In the genomic region with DNA sequence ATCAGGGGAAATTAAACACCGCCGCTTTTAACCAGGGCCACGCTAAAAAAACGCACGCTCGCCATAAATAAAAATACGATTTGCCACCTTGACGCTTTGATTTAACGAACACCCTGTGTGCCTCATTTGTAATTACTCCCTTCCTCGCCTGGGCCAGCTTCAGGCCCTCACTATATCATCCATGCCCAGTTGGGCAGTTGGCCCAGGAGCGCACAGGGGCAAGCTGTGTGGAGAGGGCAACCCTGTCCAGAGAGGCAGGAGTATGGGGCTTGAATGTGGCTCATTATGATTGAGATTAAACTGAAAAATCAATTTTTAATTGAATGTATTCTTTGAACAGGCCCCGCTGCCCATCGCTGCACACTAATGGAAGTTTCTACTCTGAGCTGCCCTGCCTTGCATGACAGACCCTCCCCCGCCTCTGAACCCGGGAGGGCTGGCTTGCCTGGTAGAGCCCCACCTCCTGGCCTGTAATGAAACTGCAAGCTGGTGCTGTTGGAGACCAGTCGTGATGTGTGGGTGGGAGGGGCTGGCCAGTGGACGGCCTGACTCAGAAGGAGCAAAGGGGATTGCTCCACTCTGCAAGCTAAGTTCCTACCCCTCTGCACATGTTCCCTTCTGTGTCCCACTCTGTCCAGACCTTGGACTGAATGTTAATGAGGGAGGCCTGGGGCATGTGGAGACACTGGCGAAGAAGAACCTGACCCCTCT, we compare ENCODE assay signal across 9 mouse cellular contexts. TPM values are rescaled to one million over a fixed set of nuclear protein-coding genes. Genes with fewer than 3 reads are reported as not detected.
DNase-seq lines count a peak whose midpoint lies in the region; ATAC-seq lines count a peak whose summit lies in the region.
"Had no signal": no experiment of that assay in that cellular context is flagged by ENCODE, and none has a peak within 500 bp of the region (broad histone marks: within the 10 kb centered on the region; RNA-seq: fewer than 3 reads in every experiment).

No protein-coding gene starts in this region.

- no peak overlapping the region for H3K9ac ChIP-seq in midbrain, embryonic 14.5 days (replicated peaks; ENCODE audit: low read length)
- no peak overlapping the region for H3K9ac ChIP-seq in midbrain, embryonic 16.5 days (ENCODE audit: low read depth, low read length)
- H3K9ac ChIP-seq in kidney, embryonic 15.5 days = no peak overlapping the region
- no peak overlapping the region for H3K9ac ChIP-seq in neural tube, embryonic 11.5 days (ENCODE audit: low read length)
- H3K9ac ChIP-seq: midbrain, embryonic 12.5 days had no signal

- no peaks in the 10 kb centered on the region for H3K27me3 ChIP-seq in midbrain, embryonic 14.5 days (ENCODE audit: control insufficient read depth, insufficient read depth, low read length)
- H3K27me3 ChIP-seq in midbrain, embryonic 16.5 days (ENCODE audit: control insufficient read depth, insufficient read depth, low read depth, low read length) = no peaks in the 10 kb centered on the region
- 0 out of 2 replicates have a peak, but pooled peaks cover 4% of the 10 kb centered on the region for H3K27me3 ChIP-seq in kidney, embryonic 15.5 days
- no peaks in the 10 kb centered on the region for H3K27me3 ChIP-seq in neural tube, embryonic 11.5 days (ENCODE audit: control insufficient read depth, insufficient read depth, low read length)
- H3K27me3 ChIP-seq: midbrain, embryonic 12.5 days had no signal

- H3K4me2 ChIP-seq in midbrain, embryonic 14.5 days (ENCODE audit: low read length) = no peak overlapping the region
- no peak overlapping the region for H3K4me2 ChIP-seq in midbrain, embryonic 16.5 days (ENCODE audit: low read length)
- no peak overlapping the region for H3K4me2 ChIP-seq in kidney, embryonic 15.5 days
- H3K4me2 ChIP-seq in neural tube, embryonic 11.5 days (ENCODE audit: low read depth) = no peak overlapping the region
- H3K4me2 ChIP-seq: midbrain, embryonic 12.5 days had no signal

- H3K9me3 ChIP-seq in midbrain, embryonic 14.5 days (ENCODE audit: control insufficient read depth, low read length) = no peaks in the 10 kb centered on the region
- no peaks in the 10 kb centered on the region for H3K9me3 ChIP-seq in midbrain, embryonic 16.5 days (replicated peaks; ENCODE audit: control insufficient read depth, low read length, poor library complexity, severe bottlenecking)
- no peaks in the 10 kb centered on the region for H3K9me3 ChIP-seq in kidney, embryonic 15.5 days (replicated peaks)
- H3K9me3 ChIP-seq in neural tube, embryonic 11.5 days (ENCODE audit: control insufficient read depth, low read length) = no peaks in the 10 kb centered on the region
- H3K9me3 ChIP-seq: midbrain, embryonic 12.5 days had no signal

- no peak for ATAC-seq in midbrain, embryonic 14.5 days (ENCODE audit: low FRiP score, low TSS enrichment)
- no peak for ATAC-seq in midbrain, embryonic 16.5 days
- ATAC-seq in kidney, embryonic 15.5 days (replicated peaks; ENCODE audit: low FRiP score) = peak; percentile 55
- ATAC-seq in neural tube, embryonic 11.5 days (ENCODE audit: insufficient read depth, low FRiP score, low TSS enrichment) = peak; percentile 60; the same call in 1 of the 2 replicates

- DNase-seq in cerebellum, postnatal 10 days = peak; percentile 84
- DNase-seq in cerebellum, adult 8-10 months = no peak
- DNase-seq in midbrain, embryonic 14.5 days = peak; percentile 75
- peak; percentile 85 for DNase-seq in embryo, embryonic 11 days
- DNase-seq in neural tube, embryonic 11.5 days (ENCODE audit: low spot score) = peak; percentile 78
- no peak for DNase-seq in left cerebral cortex, adult 11 months (ENCODE audit: low spot score)

- no peak overlapping the region for H3K4me3 ChIP-seq in midbrain, embryonic 14.5 days (replicated peaks; ENCODE audit: low read depth, low read length)
- H3K4me3 ChIP-seq in midbrain, embryonic 16.5 days (ENCODE audit: low read depth, low read length) = no peak overlapping the region
- no peak overlapping the region for H3K4me3 ChIP-seq in kidney, embryonic 15.5 days (replicated peaks)
- H3K4me3 ChIP-seq in neural tube, embryonic 11.5 days (ENCODE audit: low read depth, low read length) = no peak overlapping the region
- H3K4me3 ChIP-seq: midbrain, embryonic 12.5 days had no signal

- H3K36me3 ChIP-seq in midbrain, embryonic 14.5 days (ENCODE audit: control insufficient read depth, insufficient read depth, low read length) = no peaks in the 10 kb centered on the region
- H3K36me3 ChIP-seq in midbrain, embryonic 16.5 days (ENCODE audit: control insufficient read depth, insufficient read depth, low read length) = no peaks in the 10 kb centered on the region
- no peaks in the 10 kb centered on the region for H3K36me3 ChIP-seq in kidney, embryonic 15.5 days
- H3K36me3 ChIP-seq in neural tube, embryonic 11.5 days (ENCODE audit: control insufficient read depth, insufficient read depth, low read length) = no peaks in the 10 kb centered on the region
- H3K36me3 ChIP-seq: midbrain, embryonic 12.5 days had no signal

- H3K27ac ChIP-seq in midbrain, embryonic 14.5 days (replicated peaks; ENCODE audit: low read depth, low read length) = no peak overlapping the region
- H3K27ac ChIP-seq in midbrain, embryonic 16.5 days (ENCODE audit: low read length) = no peak overlapping the region
- no peak overlapping the region for H3K27ac ChIP-seq in kidney, embryonic 15.5 days
- no peak overlapping the region for H3K27ac ChIP-seq in neural tube, embryonic 11.5 days (ENCODE audit: low read depth, low read length)
- H3K27ac ChIP-seq: midbrain, embryonic 12.5 days had no signal

- WGBS in midbrain, embryonic 14.5 days = 27% methylated on average over 18 of the region's 18 CpGs
- WGBS in midbrain, embryonic 16.5 days = 33% methylated on average over 18 of the region's 18 CpGs
- 15% methylated on average over 18 of the region's 18 CpGs for WGBS in kidney, embryonic 15.5 days
- WGBS in neural tube, embryonic 11.5 days = 30% methylated on average over 18 of the region's 18 CpGs

- H3K4me1 ChIP-seq in midbrain, embryonic 14.5 days (ENCODE audit: control insufficient read depth, insufficient read depth, low read length) = peaks cover 7% of the 10 kb centered on the region; the same call in 1 of the 2 replicates
- peaks cover 14% of the 10 kb centered on the region for H3K4me1 ChIP-seq in midbrain, embryonic 16.5 days (ENCODE audit: control insufficient read depth, insufficient read depth, low read length)
- H3K4me1 ChIP-seq in kidney, embryonic 15.5 days = peaks cover 69% of the 10 kb centered on the region
- no peaks in the 10 kb centered on the region for H3K4me1 ChIP-seq in neural tube, embryonic 11.5 days (ENCODE audit: control insufficient read depth, insufficient read depth, low read length)

RNA-seq across cellular contexts. Expression of gene Engase, which starts 57.9 kb away (rescaled TPM):
- polyA plus RNA-seq in midbrain, embryonic 14.5 days (2014; fragmentation: Nextera tagmentation; extraction: Ambion mirVana) = 2.6 and 4.2 TPM in 2 replicates
- polyA plus RNA-seq in midbrain, embryonic 16.5 days (2015; fragmentation: Nextera tagmentation; extraction: Ambion mirVana) = 5.5 and 5.9 TPM in 2 replicates
- 5.4 and 8.7 TPM in 2 replicates for polyA plus RNA-seq in kidney, embryonic 15.5 days (2015; fragmentation: Nextera tagmentation; extraction: Ambion mirVana)
- polyA plus RNA-seq in neural tube, embryonic 11.5 days (2014; fragmentation: Nextera tagmentation; extraction: Ambion mirVana) = 6.9 and 7.0 TPM in 2 replicates

Comparison
In these comparisons a context has a peak if more than half of its experiments do, and no peak if none do; other contexts are left out.
1. DNase-seq: peak in cerebellum, postnatal 10 days (2 of 2), midbrain, embryonic 14.5 days (single experiment), embryo, embryonic 11 days (single experiment) and neural tube, embryonic 11.5 days (single experiment); none in cerebellum, adult 8-10 months (single experiment) and left cerebral cortex, adult 11 months (single experiment).
2. ATAC-seq: peak in kidney, embryonic 15.5 days (single experiment) and neural tube, embryonic 11.5 days (single experiment); none in midbrain, embryonic 14.5 days (single experiment) and midbrain, embryonic 16.5 days (single experiment).